Mouse (Mus musculus) neural tube, embryonic 15.5 days (tissue): ENCODE data around the gene Idh3g. TPM values are rescaled to one million over a fixed set of nuclear protein-coding genes. Genes with fewer than 3 reads are reported as not detected.
"Not testable (repeated sequence)": the region's sequence is repeated elsewhere in the genome, so short reads cannot be mapped to it uniquely, and the experiment has no call there.

Experiments used
- ATAC-seq: fragments of 200-750 bp; cut with Nextera tagmentation; 2 replicates; pipeline ENCODE4 v1.8.0; 2017; ENCODE audit warnings: mild to moderate bottlenecking, moderate TSS enrichment, moderate library complexity; ENCODE audit not compliant: low FRiP score
- H3K27ac ChIP-seq: fragments of 300-500 bp; sonication (generic); replicated peaks from 2 replicates; pipeline ENCODE4 v1.5.1; 2015; ENCODE audit warnings: mild to moderate bottlenecking, inconsistent platforms
- H3K27me3 ChIP-seq: fragments of 300-500 bp; sonication (generic); replicated peaks from 2 replicates; pipeline ENCODE4 v1.6.1; 2015; ENCODE audit warnings: inconsistent platforms
- H3K36me3 ChIP-seq: fragments of 300-500 bp; sonication (generic); 2 replicates; pipeline ENCODE4 v1.6.1; 2015; ENCODE audit warnings: inconsistent platforms
- H3K4me1 ChIP-seq: fragments of 300-500 bp; sonication (generic); 2 replicates; pipeline ENCODE4 v1.6.1; 2015; ENCODE audit warnings: inconsistent platforms
- H3K4me2 ChIP-seq: fragments of 300-500 bp; sonication (generic); 2 replicates; pipeline ENCODE4 v1.6.1; 2015; ENCODE audit warnings: inconsistent platforms, mild to moderate bottlenecking, moderate library complexity
- H3K4me3 ChIP-seq: fragments of 300-500 bp; sonication (generic); replicated peaks from 2 replicates; pipeline ENCODE4 v1.5.1; 2015; ENCODE audit warnings: mild to moderate bottlenecking, inconsistent platforms
- H3K9ac ChIP-seq: fragments of 300-500 bp; sonication (generic); replicated peaks from 2 replicates; pipeline ENCODE4 v1.6.1; 2015; ENCODE audit warnings: mild to moderate bottlenecking, inconsistent platforms
- H3K9me3 ChIP-seq: fragments of 300-500 bp; sonication (generic); replicated peaks from 2 replicates; pipeline ENCODE4 v1.6.1; 2016; ENCODE audit warnings: inconsistent platforms
- WGBS: fragments of 180-500 bp; shearing (Covaris S2); methylation state at CpG from one replicate; pipeline ENCODE4 v1.1.7; 2015; ENCODE audit warnings: mixed read lengths; 5-methylcytosine and 5-hydroxymethylcytosine counted together
- polyA plus RNA-seq: library from polyadenylated mRNA; unstranded; fragments of >200 nt; fragmentation: Nextera tagmentation; extraction: Ambion mirVana; gene quantifications from 2 replicates; pipeline ENCODE4 v1.2.1, GENCODE M21; 2015

Gene Idh3g
- polyA plus RNA-seq, 1 experiment from 2014 or later: 276 TPM

- no peak overlapping the region for H3K9ac ChIP-seq
- no peaks in the 10 kb centered on the region for H3K9me3 ChIP-seq
- no peak overlapping the region for H3K4me2 ChIP-seq
- no peaks in the 10 kb centered on the region for H3K4me1 ChIP-seq
- no peaks in the 10 kb centered on the region for H3K27me3 ChIP-seq
- no peak for ATAC-seq
- no peaks in the 10 kb centered on the region for H3K36me3 ChIP-seq
- WGBS: 77% methylated on average over 1 of the region's 1 CpGs
- H3K27ac ChIP-seq: no peak overlapping the region
- no peak overlapping the region for H3K4me3 ChIP-seq
Observed at GRCm38 (mm10) chrX:73744774-73745481, 41.8 kb downstream of the Idh3g start.

- not testable (repeated sequence) for H3K36me3 ChIP-seq, H3K4me2 ChIP-seq, H3K4me1 ChIP-seq, H3K4me3 ChIP-seq, H3K27me3 ChIP-seq, H3K9ac ChIP-seq, H3K27ac ChIP-seq, ATAC-seq, H3K9me3 ChIP-seq
- 93% methylated on average over 7 of the region's 7 CpGs for WGBS
Observed at GRCm38 (mm10) chrX:73739841-73740240, 46.9 kb downstream of the Idh3g start.

GRCm38 (mm10) chrX:73739151-73739550 is 47.5 kb downstream of the Idh3g start:
- H3K36me3 ChIP-seq: no peaks in the 10 kb centered on the region
- no peaks in the 10 kb centered on the region for H3K9me3 ChIP-seq
- WGBS: 74% methylated on average over 5 of the region's 5 CpGs
- no peak overlapping the region for H3K9ac ChIP-seq
- no peak for ATAC-seq
- H3K4me3 ChIP-seq: no peak overlapping the region
- H3K4me2 ChIP-seq: no peak overlapping the region
- no peak overlapping the region for H3K27ac ChIP-seq
- no peaks in the 10 kb centered on the region for H3K4me1 ChIP-seq
- no peaks in the 10 kb centered on the region for H3K27me3 ChIP-seq

- WGBS: 47% methylated on average over 1 of the region's 1 CpGs
- no peak for ATAC-seq
- H3K27ac ChIP-seq: no peak overlapping the region
Observed at GRCm38 (mm10) chrX:73738155-73738554, 48.5 kb downstream of the Idh3g start.

GRCm38 (mm10) chrX:73730908-73731307 is 55.8 kb downstream of the Idh3g start:
- no peaks in the 10 kb centered on the region for H3K9me3 ChIP-seq
- no peaks in the 10 kb centered on the region for H3K4me1 ChIP-seq
- H3K36me3 ChIP-seq: peaks cover 7% of the 10 kb centered on the region; the same call in 1 of the 2 replicates
- H3K27ac ChIP-seq: no peak overlapping the region
- 46% methylated on average over 1 of the region's 1 CpGs for WGBS
- H3K9ac ChIP-seq: no peak overlapping the region
- no peak for ATAC-seq
- no peak overlapping the region for H3K4me2 ChIP-seq
- no peak overlapping the region for H3K4me3 ChIP-seq
- no peaks in the 10 kb centered on the region for H3K27me3 ChIP-seq

More at GRCm38 (mm10) chrX:73738155-73738554, 48.5 kb downstream of the Idh3g start:
- Histone ChIP-seq H3K9me3 (no peaks in the 10 kb centered on the region), H3K9ac (no peak overlapping the region), H3K4me1 (no peaks in the 10 kb centered on the region), H3K4me3 (no peak overlapping the region), H3K36me3 (no peaks in the 10 kb centered on the region), H3K27me3 (no peaks in the 10 kb centered on the region), H3K4me2 (no peak overlapping the region)

Other genes starting within 250 kb of the Idh3g start
- 1.0 and 1.8 TPM in 2 replicates for gene Dusp9, start 147.5 kb downstream of the Idh3g start, polyA plus RNA-seq
- 156 and 187 TPM in 2 replicates for gene Pnck, start 126.8 kb downstream of the Idh3g start, polyA plus RNA-seq
- gene Slc6a8, start 113.7 kb downstream of the Idh3g start, polyA plus RNA-seq: 8.2 TPM in 2 replicates
- gene Bcap31, start 70.7 kb downstream of the Idh3g start, polyA plus RNA-seq: 146 and 166 TPM in 2 replicates
- 13.6 and 15.5 TPM in 2 replicates for gene Abcd1, start 70.3 kb downstream of the Idh3g start, polyA plus RNA-seq
- 0.70 and 0.92 TPM in 2 replicates for gene Plxnb3, start 29.8 kb downstream of the Idh3g start, polyA plus RNA-seq
- gene Srpk3, start 12.5 kb downstream of the Idh3g start, polyA plus RNA-seq: 3.6 and 4.8 TPM in 2 replicates
- gene Ssr4, start 131 bp upstream of the Idh3g start, polyA plus RNA-seq: 158 and 163 TPM in 2 replicates
- gene Pdzd4, start 38.1 kb upstream of the Idh3g start, polyA plus RNA-seq: 3.6 and 4.5 TPM in 2 replicates
- 0.05 and 0.20 TPM in 2 replicates for gene Avpr2, start 105.2 kb upstream of the Idh3g start, polyA plus RNA-seq
- gene L1cam, start 109.2 kb upstream of the Idh3g start, polyA plus RNA-seq: 86.3 and 95.4 TPM in 2 replicates
- 3.9 and 6.3 TPM in 2 replicates for gene Arhgap4, start 135.0 kb upstream of the Idh3g start, polyA plus RNA-seq
- gene Naa10, start 135.0 kb upstream of the Idh3g start, polyA plus RNA-seq: 110 and 123 TPM in 2 replicates
- 10.4 and 24.7 TPM in 2 replicates for gene Renbp, start 144.0 kb upstream of the Idh3g start, polyA plus RNA-seq
- gene Hcfc1, start 179.5 kb upstream of the Idh3g start, polyA plus RNA-seq: 40.4 and 41.4 TPM in 2 replicates
- 42.3 and 51.5 TPM in 2 replicates for gene Irak1, start 237.0 kb upstream of the Idh3g start, polyA plus RNA-seq